Mouse (Mus musculus): ENCODE data around the gene Tkt.
"Not testable (repeated sequence)": the region's sequence is repeated elsewhere in the genome, so short reads cannot be mapped to it uniquely, and the experiment has no call there.

DNA sequence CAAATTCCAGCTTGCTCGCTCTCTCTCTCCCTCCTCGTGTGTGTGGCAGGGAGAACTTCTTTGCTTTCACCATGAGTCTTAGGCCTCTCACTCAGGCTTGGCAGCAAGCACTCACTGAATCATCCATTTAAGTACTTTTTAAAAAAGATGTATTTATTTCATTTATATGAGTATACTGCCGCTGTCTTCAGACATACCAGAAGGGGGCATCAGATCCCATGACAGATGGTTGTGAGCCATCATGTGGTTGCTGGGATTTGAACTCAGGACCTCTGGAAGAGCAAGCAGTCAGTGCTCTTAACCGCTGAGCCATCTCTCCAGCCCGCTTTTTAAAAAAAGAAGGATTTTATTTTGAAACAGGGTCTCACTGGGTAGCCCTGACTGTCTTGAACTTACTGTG lies 4.8 kb upstream of the Tkt start:
- not testable (repeated sequence) for TF ChIP-seq CTCF (IDR thresholded peaks at IDR 0.05; ENCODE audit: insufficient read depth, low read length); POLR2A (IDR thresholded peaks at IDR 0.05; ENCODE audit: borderline replicate concordance, extremely low read depth, low read depth, low read length)

All from lung, adult 2 months (tissue).